Mouse (Mus musculus): ENCODE results near the gene Gm33543. TPM values are rescaled to one million over a fixed set of nuclear protein-coding genes. Genes with fewer than 3 reads are reported as not detected.

The Gm33543 gene
- total RNA-seq, 2 experiments from 2014 or later = not detected

DNA sequence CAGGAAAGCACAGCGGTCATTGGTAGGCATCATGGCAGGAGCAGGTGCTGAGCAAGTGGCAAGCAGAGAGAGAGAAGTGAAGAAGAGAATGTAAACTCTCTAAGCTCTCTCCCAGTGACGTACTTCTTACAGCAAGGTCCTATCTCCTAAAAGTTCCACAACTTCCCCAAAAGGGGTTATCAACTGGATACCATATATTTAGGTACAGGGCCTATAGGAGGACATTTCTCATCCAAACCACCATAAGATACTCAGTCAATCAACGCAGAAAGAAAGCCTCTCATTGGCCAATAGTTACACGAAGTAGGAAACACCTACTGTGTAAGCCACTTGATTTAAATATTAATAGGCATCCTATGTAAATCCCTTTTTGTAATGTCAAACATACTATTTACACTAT lies 3.7 kb downstream of the Gm33543 start:
- ATAC-seq (replicated peaks; ENCODE audit: low FRiP score, poor library complexity, severe bottlenecking) = no peak

DNA sequence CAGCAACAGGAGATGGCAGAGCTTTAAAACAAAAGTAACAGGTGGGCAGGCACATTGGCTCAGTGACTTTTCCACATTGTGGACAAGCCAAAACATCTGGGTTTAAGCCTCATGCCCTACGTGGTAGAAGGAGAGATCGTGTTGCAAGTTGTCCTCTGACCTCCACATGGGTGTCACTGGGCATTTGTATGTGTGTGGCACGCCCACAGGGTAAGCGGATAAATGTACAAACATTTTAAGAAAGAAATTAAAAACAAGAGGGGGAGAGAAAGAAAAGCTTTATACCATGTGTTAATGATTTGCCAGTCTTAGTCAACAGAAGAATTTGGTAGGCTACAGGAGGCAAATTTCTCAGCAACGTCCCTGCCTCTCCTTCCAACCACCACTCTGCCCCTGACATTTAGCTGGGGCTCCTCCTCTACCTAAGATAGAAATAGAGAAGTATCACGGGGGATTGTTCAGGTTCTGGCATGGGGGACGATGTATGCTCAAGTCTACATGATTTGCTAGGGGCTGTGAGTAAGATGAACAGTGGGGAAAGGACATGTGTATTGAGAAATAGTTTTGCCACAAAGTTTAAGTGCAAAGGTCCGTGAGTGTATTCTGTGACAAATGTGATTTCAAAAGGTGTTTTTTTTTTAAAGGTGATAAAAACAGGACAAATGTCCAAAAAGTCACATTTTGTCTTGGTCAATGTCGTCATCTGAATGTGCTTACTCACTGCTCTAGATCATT lies 6.0 kb downstream of the Gm33543 start:
- ATAC-seq (replicated peaks; ENCODE audit: low FRiP score, poor library complexity, severe bottlenecking) = no peak

DNA sequence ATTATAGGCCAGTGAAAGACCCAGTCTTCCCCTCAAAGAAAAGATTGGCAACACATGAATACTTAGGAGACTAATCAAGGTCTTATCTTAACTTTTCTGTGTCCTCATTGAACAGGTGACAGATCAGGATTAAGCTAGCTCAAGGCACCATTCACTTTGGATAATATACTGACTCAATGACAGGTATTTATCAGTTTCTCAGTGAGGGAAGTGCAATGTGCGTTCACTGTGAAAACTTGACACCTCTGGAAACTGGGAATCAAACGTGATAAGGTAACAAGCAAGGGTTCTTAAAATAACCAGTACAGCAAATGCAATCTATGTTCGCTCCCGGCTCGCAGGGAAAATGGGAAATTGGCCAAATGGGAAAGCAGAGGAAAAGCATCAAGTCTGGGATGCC lies 11.8 kb downstream of the Gm33543 start:
- ATAC-seq (replicated peaks; ENCODE audit: low FRiP score, poor library complexity, severe bottlenecking) = no peak

DNA sequence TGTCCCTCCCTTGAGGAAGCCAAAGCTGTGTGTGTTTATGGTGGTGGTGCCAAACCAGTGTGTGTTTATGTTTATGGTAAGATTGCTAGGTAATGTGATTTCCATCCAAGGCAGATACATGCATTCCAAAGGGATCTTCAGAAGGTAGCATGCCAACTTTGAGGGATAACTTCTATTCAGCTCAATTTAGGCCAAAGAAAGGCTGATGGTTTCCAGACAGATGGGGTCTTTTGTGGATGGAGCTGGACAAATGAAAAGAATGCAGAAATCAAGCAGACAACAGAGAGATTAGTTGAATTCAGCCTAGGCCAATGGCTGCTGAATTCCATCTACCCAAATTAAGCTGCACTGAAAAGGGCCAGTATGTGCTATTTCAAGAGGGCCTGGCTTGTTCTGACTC lies 13.3 kb downstream of the Gm33543 start:
- no peak for ATAC-seq (replicated peaks; ENCODE audit: low FRiP score, poor library complexity, severe bottlenecking)

DNA sequence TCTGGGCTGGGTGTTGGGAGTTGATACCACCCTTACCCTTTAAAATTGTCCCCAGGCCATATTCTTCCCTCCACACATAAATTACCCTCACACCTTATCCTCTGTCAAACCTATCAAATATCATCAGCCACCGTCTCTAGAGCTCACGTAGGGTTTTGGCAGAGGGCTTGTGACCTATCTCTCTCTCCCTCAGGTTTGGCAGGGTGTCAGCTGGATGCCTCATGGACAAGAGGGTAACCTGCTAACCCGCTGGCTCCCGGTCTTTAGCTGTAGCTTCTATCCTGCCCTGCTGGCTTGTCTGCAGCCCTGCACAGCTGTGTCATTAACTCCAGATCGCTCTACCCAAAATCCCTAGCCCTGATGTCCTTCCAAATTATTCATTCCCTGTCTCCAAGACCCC lies 14.4 kb downstream of the Gm33543 start:
- ATAC-seq (replicated peaks; ENCODE audit: low FRiP score, poor library complexity, severe bottlenecking) = no peak

DNA sequence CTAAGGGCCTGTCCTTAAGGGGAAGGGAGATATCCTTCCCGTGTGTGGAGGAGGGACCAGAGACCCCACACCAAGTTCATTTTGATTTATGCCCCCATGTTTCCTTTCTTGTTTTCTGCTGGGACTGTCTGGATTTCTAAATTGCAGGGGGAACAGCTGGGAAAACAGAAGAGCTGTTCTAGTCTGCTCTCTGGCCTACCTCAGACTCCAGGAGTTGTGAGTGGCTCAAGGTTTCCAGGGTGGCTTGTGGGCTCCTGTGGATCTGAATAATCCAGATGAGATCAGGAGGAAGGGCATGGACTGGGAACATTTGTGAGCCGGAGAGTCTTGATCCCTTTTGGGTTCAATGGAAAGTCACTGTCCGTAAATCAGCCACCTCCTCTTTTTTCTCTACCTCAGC lies 17.1 kb downstream of the Gm33543 start:
- ATAC-seq (replicated peaks; ENCODE audit: low FRiP score, poor library complexity, severe bottlenecking) = no peak

DNA sequence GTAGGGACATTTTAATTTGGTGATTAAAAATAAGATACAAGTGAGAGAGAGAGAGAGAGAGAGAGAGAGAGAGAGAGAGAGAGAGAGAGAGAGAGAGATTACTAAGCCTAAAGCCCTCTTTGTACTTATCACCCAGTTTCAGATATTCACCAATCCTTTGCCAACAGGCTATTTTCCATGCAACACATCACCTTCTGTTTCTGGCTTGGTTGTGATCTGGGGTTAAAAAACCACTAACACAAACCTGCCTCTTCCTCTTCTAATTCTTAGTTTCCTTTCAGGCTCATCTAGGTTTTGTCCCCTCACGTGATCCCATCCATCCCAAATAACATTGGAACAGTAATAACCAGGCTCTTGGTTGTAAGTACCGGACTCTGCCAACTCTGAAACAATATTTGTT lies 24.2 kb downstream of the Gm33543 start:
- ATAC-seq (replicated peaks; ENCODE audit: low FRiP score, poor library complexity, severe bottlenecking) = no peak

DNA sequence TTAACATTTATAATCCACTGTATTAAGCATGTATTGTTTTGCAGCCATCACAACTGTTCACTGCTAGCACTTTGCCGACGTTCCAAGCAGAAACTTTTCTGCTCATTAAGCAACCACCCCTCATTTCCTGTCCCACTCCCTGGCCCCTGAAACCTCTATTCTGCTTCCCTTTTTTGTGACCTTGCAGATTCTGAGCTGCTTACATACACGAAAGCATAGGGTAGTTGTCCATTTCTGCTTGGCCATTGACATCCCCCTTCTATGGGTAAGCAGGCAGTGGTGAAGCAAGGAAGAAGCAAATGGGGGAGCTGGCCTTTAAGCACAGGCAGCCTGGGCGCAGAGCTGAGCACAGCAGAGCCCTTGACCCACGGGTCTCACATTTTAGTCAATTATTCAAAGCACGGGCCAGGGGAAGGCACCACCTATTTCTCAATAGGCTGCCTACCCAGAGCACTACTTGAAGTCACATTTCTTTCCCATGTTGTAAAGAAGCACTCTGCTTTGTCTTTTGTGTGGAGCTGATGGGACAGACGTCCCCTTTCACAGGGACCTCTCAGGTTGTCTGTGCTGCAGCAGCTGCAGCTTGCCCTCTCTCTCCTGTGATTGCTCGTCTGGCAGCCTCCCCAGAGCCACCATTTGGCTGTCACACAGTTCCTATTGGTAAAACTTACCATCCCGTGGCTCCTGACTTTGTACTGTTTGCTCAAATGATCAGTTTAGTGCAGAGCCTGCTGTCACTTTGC lies 25.1 kb downstream of the Gm33543 start:
- ATAC-seq (replicated peaks; ENCODE audit: low FRiP score, poor library complexity, severe bottlenecking) = no peak

DNA sequence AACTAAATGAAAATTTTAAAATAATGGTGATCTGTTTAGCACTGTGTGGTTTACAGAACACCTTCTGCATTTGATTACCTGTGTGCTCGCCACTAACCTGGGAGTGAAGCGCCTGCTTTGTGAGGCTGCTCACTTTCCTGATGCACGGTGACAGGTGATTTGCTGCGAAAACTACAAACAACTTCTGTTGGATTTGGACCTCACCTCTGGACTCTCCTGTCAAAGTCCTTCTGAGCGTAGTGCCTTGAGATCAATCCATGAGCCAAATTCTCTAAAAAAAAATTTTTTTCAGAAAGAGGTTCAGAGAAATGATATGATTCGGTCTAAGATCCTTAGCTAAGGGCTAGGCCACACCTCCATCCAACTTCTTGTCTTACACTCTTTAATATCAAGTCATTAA lies 28.4 kb downstream of the Gm33543 start:
- no peak for ATAC-seq (replicated peaks; ENCODE audit: low FRiP score, poor library complexity, severe bottlenecking)

DNA sequence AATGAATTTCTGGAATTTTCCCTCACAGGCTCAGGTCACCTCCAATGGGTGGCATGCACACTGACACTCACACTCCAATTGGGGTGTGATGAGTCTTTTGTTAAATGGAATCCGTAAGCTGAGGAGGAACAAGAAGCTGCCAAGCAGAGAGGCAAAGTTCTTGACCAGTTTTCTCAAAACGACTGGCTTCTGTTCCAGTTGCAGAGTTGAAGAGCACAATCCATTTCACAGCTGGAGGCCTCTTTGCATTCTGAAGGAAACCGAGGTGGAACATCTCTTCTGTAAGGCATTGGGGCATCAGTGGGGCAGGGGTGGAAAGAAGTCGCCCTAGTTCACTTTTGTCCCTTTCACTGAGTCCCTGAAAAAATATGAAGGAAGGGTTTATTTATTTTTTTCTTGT lies 30.9 kb downstream of the Gm33543 start:
- ATAC-seq (replicated peaks; ENCODE audit: low FRiP score, poor library complexity, severe bottlenecking) = no peak

DNA sequence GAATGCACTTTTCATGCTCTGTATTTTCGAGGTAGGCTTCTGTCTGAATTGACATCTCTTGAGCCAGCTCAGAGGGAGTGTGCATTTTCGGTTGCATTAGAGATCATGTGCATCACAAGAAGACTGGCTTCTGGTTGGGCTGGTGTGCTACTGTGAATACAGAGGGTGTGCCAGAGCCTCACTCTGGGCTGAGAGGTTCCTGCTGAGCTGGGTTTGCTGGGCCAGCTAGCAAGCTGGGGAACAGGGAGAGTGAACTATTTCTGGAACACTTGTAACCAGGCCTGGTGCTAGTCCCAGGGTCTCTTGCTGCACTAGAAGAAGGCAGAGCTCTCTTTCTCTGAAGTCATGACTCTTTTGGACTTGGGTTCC lies 41.3 kb downstream of the Gm33543 start:
- ATAC-seq (replicated peaks; ENCODE audit: low FRiP score, poor library complexity, severe bottlenecking) = no peak

DNA sequence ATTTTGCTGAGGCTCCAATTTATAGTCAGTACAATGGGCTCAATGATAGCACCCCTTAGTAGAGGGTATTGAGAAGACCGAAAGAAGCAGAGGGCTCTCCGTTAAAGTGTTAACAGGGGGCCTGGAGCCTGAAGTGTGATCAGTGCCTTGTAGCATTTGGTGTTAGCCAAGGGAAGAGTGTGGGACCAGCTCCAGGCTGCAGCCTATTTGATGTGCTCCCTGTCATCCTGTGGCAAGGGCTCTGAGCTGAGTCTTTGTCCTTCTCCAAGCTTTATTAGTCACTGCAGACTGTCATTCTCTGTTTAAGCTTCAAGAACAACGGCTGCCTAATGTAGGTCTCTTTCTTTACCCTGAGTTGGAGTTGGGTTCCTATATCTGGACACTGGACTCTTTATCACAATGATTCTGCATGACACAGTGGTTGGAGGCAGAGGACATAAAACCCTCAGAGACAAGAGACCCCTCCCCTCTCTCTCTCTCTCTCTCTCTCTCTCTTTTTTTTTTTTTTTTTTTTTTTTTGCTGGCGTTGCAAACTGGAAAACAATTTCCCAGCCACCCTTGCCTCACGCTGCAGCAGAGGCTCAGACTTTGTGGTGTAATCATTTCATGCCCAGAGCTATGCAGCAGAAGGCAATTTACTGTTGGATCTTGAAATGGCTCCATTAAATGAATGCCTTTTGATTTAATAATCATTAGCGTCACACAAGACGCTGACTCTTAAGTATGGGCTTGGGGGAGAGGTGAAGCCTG lies 41.9 kb downstream of the Gm33543 start:
- ATAC-seq (replicated peaks; ENCODE audit: low FRiP score, poor library complexity, severe bottlenecking) = no peak

DNA sequence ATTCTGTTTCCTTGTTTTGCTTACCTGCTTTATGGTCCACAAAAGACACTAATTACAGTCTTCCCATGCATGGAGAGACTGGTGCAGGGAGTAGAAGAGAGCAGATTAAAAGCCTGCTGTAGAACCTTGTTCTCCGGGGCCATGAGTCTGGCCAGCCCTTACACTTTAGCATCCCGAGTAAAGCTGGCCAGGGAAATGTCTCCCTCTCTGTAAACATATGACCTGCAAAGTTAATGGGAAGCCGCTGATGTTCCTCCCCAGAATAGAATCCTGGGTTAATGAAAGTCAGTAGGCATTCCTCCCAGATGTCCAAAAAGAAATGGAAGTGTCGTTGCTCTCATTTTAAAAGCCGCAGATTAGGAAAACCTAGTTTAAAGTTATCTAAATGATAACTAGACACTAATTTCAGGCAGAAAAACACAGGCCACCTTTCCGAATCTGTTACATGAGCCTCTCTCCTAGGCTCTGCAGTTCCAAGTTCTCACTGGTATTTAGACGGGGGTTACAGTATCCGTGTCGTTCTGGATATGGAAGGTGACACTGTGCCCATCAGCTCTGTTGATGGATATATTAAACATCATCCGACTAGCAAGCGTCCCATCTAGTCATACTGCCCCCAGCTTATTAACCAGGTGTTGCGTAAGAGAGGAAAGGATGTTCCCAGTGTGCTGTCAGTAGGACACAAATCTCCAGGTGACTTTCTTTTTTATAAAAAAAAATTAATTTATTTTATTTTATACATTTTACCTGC lies 44.9 kb downstream of the Gm33543 start:
- no peak for ATAC-seq (replicated peaks; ENCODE audit: low FRiP score, poor library complexity, severe bottlenecking)

DNA sequence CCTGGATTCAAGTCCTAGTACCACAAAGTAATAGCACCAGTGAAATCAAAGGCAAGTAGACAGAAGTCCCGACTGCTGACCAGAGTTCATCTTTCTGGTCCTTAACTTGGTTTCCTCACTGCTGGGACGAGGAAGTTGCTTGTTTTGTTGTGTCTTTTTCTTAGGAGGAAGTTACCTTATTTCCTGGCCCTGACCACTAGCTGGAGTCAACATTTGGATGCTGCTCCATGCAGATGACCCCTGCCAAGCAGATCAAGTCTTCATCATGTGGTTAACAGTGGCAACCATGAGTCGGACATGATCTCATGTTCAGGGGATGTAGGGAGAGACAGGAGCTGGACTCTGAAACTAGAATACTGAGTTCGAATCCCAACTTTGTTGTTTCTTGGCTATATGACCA lies 47.2 kb downstream of the Gm33543 start:
- ATAC-seq (replicated peaks; ENCODE audit: low FRiP score, poor library complexity, severe bottlenecking) = no peak

DNA sequence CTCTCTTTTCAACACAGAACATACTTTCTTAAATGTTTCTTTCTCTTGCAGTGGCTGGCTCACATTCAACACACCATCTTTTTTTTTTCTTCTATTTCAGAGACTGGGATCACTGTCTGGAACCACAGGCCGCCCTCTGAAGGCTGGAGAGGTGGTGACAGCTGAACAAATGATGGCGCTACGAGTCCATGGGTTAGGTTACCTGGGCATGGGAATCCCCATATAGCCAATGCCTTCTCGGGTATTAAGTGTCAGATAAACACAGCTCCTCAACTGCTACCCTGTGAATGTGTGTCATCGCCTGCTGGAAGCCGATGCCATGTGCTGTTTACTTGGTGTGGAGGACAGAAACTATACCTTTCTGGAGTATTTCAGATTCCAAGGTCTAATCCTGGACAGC lies 48.0 kb downstream of the Gm33543 start:
- no peak for ATAC-seq (replicated peaks; ENCODE audit: low FRiP score, poor library complexity, severe bottlenecking)

DNA sequence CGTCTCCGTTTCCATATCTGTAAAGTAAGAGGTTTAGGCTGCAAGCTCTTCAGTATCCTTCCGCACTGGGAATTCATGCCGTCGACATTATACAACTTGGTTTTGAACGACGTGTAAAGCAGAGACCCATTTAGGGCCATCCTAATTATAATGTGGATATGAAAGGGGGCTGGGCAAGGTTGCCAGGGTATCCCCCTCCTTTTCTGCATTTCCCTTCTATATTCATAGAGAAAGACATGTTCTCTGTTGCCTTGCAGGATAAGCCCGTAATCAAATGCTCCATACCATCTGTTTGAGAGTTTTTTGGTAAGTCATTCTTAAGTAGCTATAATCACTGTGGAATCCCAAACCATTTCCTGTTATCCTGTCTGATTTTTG lies 51.3 kb downstream of the Gm33543 start:
- ATAC-seq (replicated peaks; ENCODE audit: low FRiP score, poor library complexity, severe bottlenecking) = no peak

DNA sequence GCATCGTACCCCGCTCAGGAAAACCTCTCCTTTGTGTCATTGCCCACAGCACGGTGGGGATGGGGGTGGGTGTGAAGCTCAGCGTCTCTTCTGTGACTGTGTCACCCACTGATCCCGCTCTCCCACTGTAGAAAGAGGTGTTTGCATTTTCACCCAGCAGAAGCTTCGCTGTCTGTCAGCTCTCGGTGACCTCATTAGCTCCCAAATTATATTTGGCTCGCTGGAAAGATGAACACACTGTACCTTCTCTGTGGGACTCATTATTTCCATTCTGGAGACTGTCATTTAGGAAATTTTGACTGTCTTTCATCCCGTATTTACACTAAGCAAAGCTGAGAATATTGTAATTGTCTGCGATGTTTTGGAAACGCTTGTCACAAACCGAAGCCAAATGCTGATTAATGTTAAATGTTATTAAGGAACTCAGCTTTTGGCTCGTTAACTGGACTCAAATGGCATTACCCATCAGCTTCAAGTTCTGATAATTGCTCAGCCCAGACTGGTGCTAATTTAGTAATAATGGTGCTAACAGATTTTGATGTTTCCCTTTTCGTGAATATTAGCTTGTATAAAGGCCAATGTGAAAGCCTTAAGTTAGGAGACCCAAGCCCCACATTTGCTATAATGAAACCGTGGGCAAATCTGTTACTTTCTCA lies 51.8 kb downstream of the Gm33543 start:
- no peak for ATAC-seq (replicated peaks; ENCODE audit: low FRiP score, poor library complexity, severe bottlenecking)

DNA sequence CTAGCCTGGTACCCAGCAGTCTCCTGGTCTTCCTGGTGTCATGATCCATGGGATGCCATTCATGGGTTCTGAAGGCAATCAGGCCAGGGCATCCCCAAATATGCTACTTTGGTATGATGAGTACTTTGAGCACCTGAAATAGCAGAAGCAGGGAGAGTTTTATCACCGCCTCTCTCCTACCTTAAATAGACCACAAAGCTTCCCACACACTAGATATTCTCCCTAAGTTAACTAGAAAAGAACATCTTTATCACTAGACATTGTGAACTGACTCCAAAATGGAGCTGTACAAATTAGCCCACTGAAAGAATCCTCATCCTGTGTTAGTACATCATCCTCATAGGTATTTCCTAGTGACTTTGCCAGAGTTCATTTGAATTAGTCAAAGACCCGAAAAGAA lies 55.6 kb downstream of the Gm33543 start:
- no peak for ATAC-seq (replicated peaks; ENCODE audit: low FRiP score, poor library complexity, severe bottlenecking)

DNA sequence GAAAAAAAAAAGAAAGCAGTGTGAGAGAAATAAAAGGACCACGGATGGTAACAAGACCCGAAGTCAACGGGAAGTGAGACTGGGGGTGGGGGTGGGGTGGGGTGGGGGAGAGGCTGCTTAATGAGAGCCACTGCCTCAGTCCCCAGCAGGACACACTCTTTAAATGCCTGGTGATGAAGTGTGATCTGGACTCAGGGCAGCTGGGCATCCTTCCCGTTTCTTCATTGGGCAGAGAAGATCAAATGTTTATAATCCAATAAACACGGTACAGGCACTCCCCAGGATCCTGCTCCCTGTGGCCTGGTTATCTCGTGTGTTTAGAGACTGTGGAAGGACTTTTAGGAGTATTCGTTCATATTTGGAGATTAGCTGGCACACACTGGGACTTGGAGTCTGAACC lies 57.9 kb downstream of the Gm33543 start:
- no peak for ATAC-seq (replicated peaks; ENCODE audit: low FRiP score, poor library complexity, severe bottlenecking)
